Mouse (Mus musculus) small intestine, adult 2 months (tissue): ENCODE measurements around the gene Eef1a2. TPM values are rescaled to one million over a fixed set of nuclear protein-coding genes. Genes with fewer than 3 reads are reported as not detected.

ENCODE experiments used
- H3K27ac ChIP-seq: fragments of 200-500 bp; 2 replicates; pipeline ENCODE4 v1.5.1; 2012; ENCODE audit warnings: low read depth, low read length, control low read depth, inconsistent platforms; ENCODE audit not compliant: insufficient read depth
- H3K27me3 ChIP-seq: fragments of 200-500 bp; 2 replicates; pipeline ENCODE4 v1.6.1; 2012; ENCODE audit warnings: mild to moderate bottlenecking, moderate library complexity, low read length, inconsistent platforms; ENCODE audit not compliant: control insufficient read depth, insufficient read depth
- H3K36me3 ChIP-seq: fragments of 200-500 bp; 2 replicates; pipeline ENCODE4 v1.6.1; 2012; ENCODE audit warnings: mild to moderate bottlenecking, low read length, control low read depth, inconsistent platforms; ENCODE audit not compliant: control insufficient read depth, insufficient read depth
- H3K4me1 ChIP-seq: fragments of 200-500 bp; 2 replicates; pipeline ENCODE4 v1.6.1; 2012; ENCODE audit warnings: low read length, inconsistent platforms, mixed read lengths; ENCODE audit not compliant: control insufficient read depth, insufficient read depth, insufficient read length
- H3K4me3 ChIP-seq: fragments of 200-500 bp; 2 replicates; pipeline ENCODE4 v1.5.1; 2012; ENCODE audit warnings: low read depth, mild to moderate bottlenecking, control low read depth, inconsistent platforms, low read length, moderate library complexity
- CTCF ChIP-seq: fragments of 200-500 bp; IDR thresholded peaks from 2 replicates; pipeline ENCODE4 v1.5.1; 2012; ENCODE audit warnings: low read depth, mild to moderate bottlenecking, control low read depth, inconsistent platforms, low read length, moderate library complexity, mixed read lengths; ENCODE audit not compliant: insufficient replicate concordance, insufficient read length; ENCODE audit errors: extremely low read depth
- POLR2A ChIP-seq: fragments of 200-500 bp; IDR thresholded peaks from 2 replicates; pipeline ENCODE4 v1.6.1; 2012; ENCODE audit warnings: low read depth, mild to moderate bottlenecking, control low read depth, inconsistent platforms, low read length, moderate library complexity
- WGBS: fragments of 180-500 bp; shearing (Covaris S2); methylation state at CpG from one replicate; pipeline ENCODE4 v1.1.7; 2018; 5-methylcytosine and 5-hydroxymethylcytosine counted together
- polyA plus RNA-seq: library from polyadenylated mRNA; depleted of rRNA; stranded (reverse); fragments of >200 nt; gene quantifications from 2 replicates; pipeline ENCODE4 v1.2.3, GENCODE M21; 2012

Gene Eef1a2
- polyA plus RNA-seq, 1 experiment, result 3.4 TPM

- WGBS, result 27% methylated on average over 10 of the region's 10 CpGs
- TF ChIP-seq CTCF (no peak), POLR2A (no peak)
- Histone ChIP-seq H3K27ac (no peak overlapping the region), H3K4me1 (no peaks in the 10 kb centered on the region), H3K36me3 (no peaks in the 10 kb centered on the region), H3K4me3 (no peak overlapping the region), H3K27me3 (no peaks in the 10 kb centered on the region)
These were observed 36.9 kb downstream of the Eef1a2 start for GRCm38 (mm10) chr2:181119952-181120351.

- Histone ChIP-seq H3K36me3 (no peaks in the 10 kb centered on the region), H3K4me3 (no peak overlapping the region), H3K4me1 (no peaks in the 10 kb centered on the region), H3K27me3 (no peaks in the 10 kb centered on the region), H3K27ac (no peak overlapping the region)
- TF ChIP-seq POLR2A, result no peak
- TF ChIP-seq CTCF, result no peak
- 72% methylated on average over 5 of the region's 5 CpGs for WGBS
These were observed 40.4 kb downstream of the Eef1a2 start for GRCm38 (mm10) chr2:181116436-181116835.

DNA sequence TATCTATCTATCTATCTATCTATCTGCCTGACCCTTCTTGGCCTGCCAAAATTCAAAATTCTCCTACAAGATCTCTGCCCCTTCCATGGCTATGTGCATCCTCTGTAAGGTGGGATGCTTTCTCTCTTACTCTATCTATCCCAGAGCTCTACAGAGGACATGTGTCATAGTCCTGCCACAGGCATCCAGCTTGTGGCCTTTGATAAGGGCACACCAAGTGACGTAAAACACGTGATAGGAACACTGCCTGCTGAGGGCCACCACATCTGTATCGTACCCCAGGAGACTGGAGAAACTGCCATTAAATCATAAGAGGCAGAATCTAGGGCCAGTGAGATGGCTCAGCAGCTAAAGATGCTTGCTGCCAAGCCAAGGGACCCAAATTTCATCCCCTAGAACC is 41.4 kb downstream of the Eef1a2 start:
- H3K4me1 ChIP-seq, result no peaks in the 10 kb centered on the region
- no peaks in the 10 kb centered on the region for H3K36me3 ChIP-seq
- H3K27me3 ChIP-seq, result no peaks in the 10 kb centered on the region
- TF ChIP-seq POLR2A (no peak), CTCF (no peak)
- H3K27ac ChIP-seq, result no peak overlapping the region
- 69% methylated on average over 3 of the region's 3 CpGs for whole genome bisulfite sequencing
- H3K4me3 ChIP-seq, result no peak overlapping the region

- TF ChIP-seq POLR2A (no peak), CTCF (no peak)
- H3K36me3 ChIP-seq, result no peaks in the 10 kb centered on the region
- H3K27ac ChIP-seq, result no peak overlapping the region
- WGBS, result 57% methylated on average over 8 of the region's 8 CpGs
- H3K27me3 ChIP-seq, result no peaks in the 10 kb centered on the region
- no peak overlapping the region for H3K4me3 ChIP-seq
- no peaks in the 10 kb centered on the region for H3K4me1 ChIP-seq
These were observed 43.0 kb downstream of the Eef1a2 start for GRCm38 (mm10) chr2:181113762-181114361.

DNA sequence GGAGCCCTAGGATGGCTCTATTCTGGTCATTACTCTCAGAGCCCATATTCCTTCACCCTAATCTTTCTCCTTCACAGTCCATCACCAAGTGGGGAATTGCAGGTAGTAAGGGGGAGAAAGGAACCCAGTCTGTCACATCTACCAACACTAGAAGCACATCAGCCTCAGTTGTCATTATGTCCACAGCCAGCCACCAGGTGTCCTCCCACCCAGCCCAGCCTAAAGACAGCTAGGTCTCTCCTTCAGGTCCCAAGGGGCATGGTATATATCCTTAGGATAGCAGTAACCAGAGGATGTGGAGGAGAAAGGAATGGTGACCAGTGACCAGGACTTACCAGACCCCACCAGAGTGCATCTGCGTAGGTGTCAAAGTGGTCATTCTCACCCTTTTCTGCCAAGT is 45.1 kb downstream of the Eef1a2 start:
- TF ChIP-seq CTCF, result no peak
- TF ChIP-seq POLR2A, result no peak
- Histone ChIP-seq H3K4me1 (no peaks in the 10 kb centered on the region), H3K36me3 (no peaks in the 10 kb centered on the region), H3K4me3 (no peak overlapping the region), H3K27ac (no peak overlapping the region), H3K27me3 (no peaks in the 10 kb centered on the region)
- 86% methylated on average over 1 of the region's 1 CpGs for WGBS

DNA sequence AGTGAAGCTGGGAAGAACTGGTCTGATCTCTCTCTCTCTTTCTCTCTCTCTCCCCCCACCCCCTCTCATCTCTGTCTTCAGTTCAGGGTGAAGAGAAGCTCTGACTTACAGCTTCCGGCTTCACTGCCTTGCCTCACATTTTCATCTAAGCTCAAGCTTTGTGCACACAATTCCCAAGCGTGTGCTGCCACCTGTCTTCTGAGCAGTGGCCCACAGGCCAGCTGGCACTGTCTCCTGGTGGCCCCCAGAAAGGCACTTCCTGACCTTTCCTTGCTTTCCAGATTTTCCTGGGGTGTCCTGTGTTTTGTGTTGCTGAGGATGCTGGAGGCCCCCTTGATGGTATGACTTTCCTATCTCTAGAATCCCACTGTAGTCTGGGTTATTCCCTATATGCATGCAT is 52.7 kb downstream of the Eef1a2 start:
- 50% methylated on average over 2 of the region's 2 CpGs for WGBS
- TF ChIP-seq CTCF (no peak), POLR2A (no peak)
- Histone ChIP-seq H3K36me3 (no peaks in the 10 kb centered on the region), H3K27ac (no peak overlapping the region), H3K27me3 (no peaks in the 10 kb centered on the region), H3K4me3 (no peak overlapping the region), H3K4me1 (peaks cover 5% of the 10 kb centered on the region; the same call in 1 of the 2 replicates)

GRCm38 (mm10) chr2:181102161-181102560 is 54.7 kb downstream of the Eef1a2 start:
- Histone ChIP-seq H3K27me3 (no peaks in the 10 kb centered on the region), H3K4me3 (no peak overlapping the region), H3K36me3 (no peaks in the 10 kb centered on the region), H3K27ac (no peak overlapping the region), H3K4me1 (peaks cover 5% of the 10 kb centered on the region; the same call in 1 of the 2 replicates)
- TF ChIP-seq POLR2A (no peak), CTCF (no peak)
- 52% methylated on average over 2 of the region's 2 CpGs for WGBS
